Mouse (Mus musculus): ENCODE results near the gene Nptn.

Gene Nptn

DNA sequence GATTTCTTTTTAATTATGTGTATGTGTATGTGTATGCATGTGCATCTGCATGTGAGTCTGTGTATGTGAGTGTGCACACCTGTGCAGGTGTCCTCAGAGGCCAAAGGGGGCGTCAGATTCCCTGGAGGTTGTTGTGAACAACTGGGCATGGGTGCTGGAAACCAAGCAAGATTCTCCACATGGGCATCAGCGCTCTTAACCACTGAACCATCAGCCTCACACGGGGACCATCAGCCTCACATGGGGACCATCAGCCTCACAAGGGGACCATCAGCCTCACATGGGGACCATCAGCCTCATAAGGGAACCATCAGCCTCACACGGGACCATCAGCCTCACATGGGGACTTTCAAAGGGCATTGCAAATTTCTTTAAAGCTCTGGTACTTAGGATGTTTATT lies 108.7 kb downstream of the Nptn start:
- no peak for DNase-seq (ENCODE audit: low read depth, low spot score)

- DNase-seq (ENCODE audit: low read depth, low spot score) = no peak
These were observed 109.4 kb downstream of the Nptn start for GRCm38 (mm10) chr9:58691471-58691870.

DNA sequence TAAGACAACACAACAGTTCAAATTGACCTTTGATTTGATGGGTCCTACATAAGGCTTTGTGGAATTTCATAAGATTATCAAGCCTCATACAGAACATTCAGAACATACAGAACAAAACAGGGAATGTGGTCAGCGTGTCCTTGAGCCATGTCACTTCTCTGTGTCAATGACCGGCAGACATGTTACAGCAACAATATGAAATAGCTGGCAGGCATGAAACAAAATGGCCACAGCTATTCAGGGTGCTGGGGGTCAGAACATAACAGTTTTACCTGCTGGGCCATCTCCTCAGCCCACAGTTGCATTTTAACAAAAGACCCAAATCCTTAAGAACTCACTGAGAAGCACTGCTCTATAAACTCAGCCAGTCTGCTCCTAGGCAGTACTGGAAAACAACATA lies 116.4 kb downstream of the Nptn start:
- DNase-seq (ENCODE audit: low read depth, low spot score) = no peak

DNA sequence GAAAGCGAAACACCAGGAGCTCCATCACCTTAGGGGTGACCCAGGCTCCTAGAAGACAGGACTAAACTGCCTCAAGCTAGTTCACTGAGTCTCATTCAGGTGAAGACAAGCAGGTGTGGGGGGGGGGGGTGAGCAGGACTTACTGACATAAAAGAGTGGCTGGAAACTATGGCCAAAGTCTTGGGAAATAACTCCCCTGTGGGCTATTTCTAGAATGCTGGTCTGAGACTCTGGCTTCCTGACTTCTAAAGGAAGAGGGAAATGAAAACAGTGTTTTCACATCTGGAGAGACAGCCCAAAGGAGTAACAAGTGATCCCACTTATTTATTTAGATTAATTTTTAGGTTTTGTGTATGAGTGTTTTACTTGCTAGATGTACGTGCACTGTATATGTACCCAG lies 119.7 kb downstream of the Nptn start:
- no peak for DNase-seq (ENCODE audit: low read depth, low spot score)

- no peak for DNase-seq (ENCODE audit: low read depth, low spot score)
These were observed 121.7 kb downstream of the Nptn start for GRCm38 (mm10) chr9:58703766-58704165.

- DNase-seq (ENCODE audit: low read depth, low spot score) = no peak
These were observed 124.0 kb downstream of the Nptn start for GRCm38 (mm10) chr9:58706024-58706423.
